Mouse (Mus musculus) cerebellum, adult 9-10 months (tissue): ENCODE results near the gene Plekhj1.
A peak's percentile ranks its signal among the peaks of the same experiment; 100 is the strongest.

ENCODE experiments used
- DNase-seq: peaks from one replicate; pipeline ENCODE4 v3.0.0; 2022

Plekhj1 gene

GRCm38 (mm10) chr10:80804340-80804739 is 5.9 kb upstream of the Plekhj1 start:
- no peak for DNase-seq

- DNase-seq: no peak
Observed at GRCm38 (mm10) chr10:80802996-80803395, 4.6 kb upstream of the Plekhj1 start.

GRCm38 (mm10) chr10:80802204-80802912 is 3.9 kb upstream of the Plekhj1 start:
- DNase-seq: peak; percentile 52

GRCm38 (mm10) chr10:80799070-80799566 is 692 bp upstream of the Plekhj1 start:
- DNase-seq: no peak

GRCm38 (mm10) chr10:80797186-80798149 is 958 bp downstream of the Plekhj1 start:
- peak; percentile 52 for DNase-seq

GRCm38 (mm10) chr10:80796307-80796848 is 2.0 kb downstream of the Plekhj1 start:
- DNase-seq: peak; percentile 57

- DNase-seq: no peak
Observed at GRCm38 (mm10) chr10:80794750-80795149, 3.7 kb downstream of the Plekhj1 start.

- DNase-seq: peak; percentile 59
Observed at GRCm38 (mm10) chr10:80793803-80794202, 4.6 kb downstream of the Plekhj1 start.

- peak; percentile 78 for DNase-seq
Observed at GRCm38 (mm10) chr10:80793033-80793784, 5.2 kb downstream of the Plekhj1 start.

- DNase-seq: peak; percentile 84
Observed at GRCm38 (mm10) chr10:80792175-80793032, 6.0 kb downstream of the Plekhj1 start.

- DNase-seq: no peak
Observed at GRCm38 (mm10) chr10:80791476-80792174, 6.8 kb downstream of the Plekhj1 start.

GRCm38 (mm10) chr10:80790761-80791404 is 7.5 kb downstream of the Plekhj1 start:
- DNase-seq: no peak

GRCm38 (mm10) chr10:80787517-80787916 is 10.9 kb downstream of the Plekhj1 start:
- no peak for DNase-seq

GRCm38 (mm10) chr10:80785963-80786362 is 12.5 kb downstream of the Plekhj1 start:
- no peak for DNase-seq

GRCm38 (mm10) chr10:80784871-80785270 is 13.6 kb downstream of the Plekhj1 start:
- no peak for DNase-seq

- no peak for DNase-seq
Observed at GRCm38 (mm10) chr10:80784302-80784701, 14.1 kb downstream of the Plekhj1 start.

- DNase-seq: no peak
Observed at GRCm38 (mm10) chr10:80779565-80779964, 18.9 kb downstream of the Plekhj1 start.

- peak; percentile 80 for DNase-seq
Observed at GRCm38 (mm10) chr10:80777123-80777522, 21.3 kb downstream of the Plekhj1 start.

GRCm38 (mm10) chr10:80776358-80776869 is 22.0 kb downstream of the Plekhj1 start:
- DNase-seq: peak; percentile 49

- DNase-seq: peak; percentile 89
Observed at GRCm38 (mm10) chr10:80775731-80776130, 22.7 kb downstream of the Plekhj1 start.
